Mouse (Mus musculus) hindbrain, postnatal 0 days (tissue): Measurements from ENCODE around the gene Jade1. TPM values are rescaled to one million over a fixed set of nuclear protein-coding genes. Genes with fewer than 3 reads are reported as not detected.

Experiments used
- ATAC-seq: fragments of 200-750 bp; cut with Nextera tagmentation; 2 replicates; pipeline ENCODE4 v1.8.0; 2017; ENCODE audit warnings: mild to moderate bottlenecking, moderate TSS enrichment, moderate library complexity
- DNase-seq: peaks from one replicate; pipeline ENCODE4 v3.0.0-alpha.2; 2015; ENCODE audit warnings: low spot score
- H3K27ac ChIP-seq: fragments of 300-500 bp; sonication (generic); 2 replicates; pipeline ENCODE4 v1.5.1; 2014; ENCODE audit warnings: mild to moderate bottlenecking
- H3K27me3 ChIP-seq: fragments of 300-500 bp; sonication (generic); 2 replicates; pipeline ENCODE4 v1.6.1; 2014; ENCODE audit warnings: low read length, mixed read lengths; ENCODE audit not compliant: insufficient read depth
- H3K36me3 ChIP-seq: fragments of 300-500 bp; sonication (generic); 2 replicates; pipeline ENCODE4 v1.6.1; 2014; ENCODE audit warnings: low read length, mixed read lengths; ENCODE audit not compliant: insufficient read depth
- H3K4me1 ChIP-seq: fragments of 300-500 bp; sonication (generic); 2 replicates; pipeline ENCODE4 v1.6.1; 2014; ENCODE audit warnings: antibody characterized with exemption, low read length, mixed read lengths; ENCODE audit not compliant: insufficient read depth
- H3K4me2 ChIP-seq: fragments of 300-500 bp; sonication (generic); 2 replicates; pipeline ENCODE4 v1.6.1; 2014; ENCODE audit warnings: low read depth, mild to moderate bottlenecking, low read length, moderate library complexity, mixed read lengths
- H3K4me3 ChIP-seq: fragments of 300-500 bp; sonication (generic); 2 replicates; pipeline ENCODE4 v1.5.1; 2014; ENCODE audit warnings: low read length
- H3K9ac ChIP-seq: fragments of 300-500 bp; sonication (generic); replicated peaks from 2 replicates; pipeline ENCODE4 v1.6.1; 2014; ENCODE audit warnings: mild to moderate bottlenecking, low read length, moderate library complexity, mixed read lengths
- H3K9me3 ChIP-seq: fragments of 300-500 bp; sonication (generic); 2 replicates; pipeline ENCODE4 v1.6.1; 2016; ENCODE audit warnings: low read length, mixed read lengths
- CTCF ChIP-seq: IDR thresholded peaks from 2 replicates; pipeline ENCODE4 v1.5.1; 2016; ENCODE audit warnings: antibody characterized with exemption, control low read depth, low read depth
- WGBS: fragments of 180-500 bp; shearing (Covaris S2); extraction: QIAGEN DNeasy Blood & Tissue Kit; methylation state at CpG from one replicate; pipeline ENCODE4 v1.1.7; 2014; 5-methylcytosine and 5-hydroxymethylcytosine counted together
- polyA plus RNA-seq: library from polyadenylated mRNA; unstranded; fragments of >200 nt; fragmentation: Nextera tagmentation; extraction: Ambion mirVana; gene quantifications from 2 replicates; pipeline ENCODE4 v1.2.1, GENCODE M21; 2015
- total RNA-seq: library from RNA; depleted of rRNA; stranded (reverse); fragments of >200 nt; gene quantifications from 2 replicates; pipeline ENCODE4 v1.2.3, GENCODE M21; 2014

The Jade1 gene
- total and polyA plus RNA-seq, 2 experiments from 2014 or later: 18.0 to 33.4 TPM

GRCm38 (mm10) chr3:41563997-41564396 lies 8.5 kb downstream of the Jade1 start:
- no peaks in the 10 kb centered on the region for H3K27me3 ChIP-seq
- H3K4me1 ChIP-seq: no peaks in the 10 kb centered on the region
- 0% methylated on average over 7 of the region's 7 CpGs for WGBS
- H3K36me3 ChIP-seq: no peaks in the 10 kb centered on the region
- H3K9ac ChIP-seq: peak overlapping the region; percentile 85
- H3K27ac ChIP-seq: peak overlapping the region; percentile 93
- peak overlapping the region; percentile 91 for H3K4me2 ChIP-seq
- H3K9me3 ChIP-seq: no peaks in the 10 kb centered on the region
- DNase-seq: peak; percentile 23
- H3K4me3 ChIP-seq: peak overlapping the region; percentile 84
- ATAC-seq: no peak
- TF ChIP-seq CTCF: no peak

- Histone ChIP-seq H3K27ac (peak overlapping the region; percentile 93), H3K4me1 (no peaks in the 10 kb centered on the region)
- peak; percentile 32 for TF ChIP-seq CTCF
Measured at GRCm38 (mm10) chr3:41564471-41565213, 9.1 kb downstream of the Jade1 start.

GRCm38 (mm10) chr3:41565410-41565823 lies 9.9 kb downstream of the Jade1 start:
- peak overlapping the region; percentile 91 for H3K4me2 ChIP-seq
- WGBS: 1% methylated on average over 35 of the region's 61 CpGs
- ATAC-seq: peak; percentile 79

More at GRCm38 (mm10) chr3:41564471-41565213, 9.1 kb downstream of the Jade1 start:
- WGBS: under 1% methylated on average over 46 of the region's 60 CpGs
- H3K27me3 ChIP-seq: no peaks in the 10 kb centered on the region
- peak overlapping the region; percentile 91 for H3K4me2 ChIP-seq
- H3K9ac ChIP-seq: peak overlapping the region; percentile 85
- DNase-seq (peak; percentile 76), ATAC-seq (peak; percentile 50)
- no peaks in the 10 kb centered on the region for H3K9me3 ChIP-seq
- peak overlapping the region; percentile 84 for H3K4me3 ChIP-seq
- no peaks in the 10 kb centered on the region for H3K36me3 ChIP-seq

GRCm38 (mm10) chr3:41565955-41566354 lies 10.4 kb downstream of the Jade1 start:
- TF ChIP-seq CTCF: peak; percentile 62
- peak; percentile 55 for ATAC-seq
- H3K27ac ChIP-seq: peak overlapping the region; percentile 93
- peak overlapping the region; percentile 85 for H3K9ac ChIP-seq
- peak overlapping the region; percentile 84 for H3K4me3 ChIP-seq
- peak overlapping the region; percentile 91 for H3K4me2 ChIP-seq
- WGBS: under 1% methylated on average over 24 of the region's 26 CpGs
- no peaks in the 10 kb centered on the region for H3K9me3 ChIP-seq
- no peaks in the 10 kb centered on the region for H3K4me1 ChIP-seq
- no peaks in the 10 kb centered on the region for H3K27me3 ChIP-seq
- H3K36me3 ChIP-seq: no peaks in the 10 kb centered on the region
- DNase-seq: peak; percentile 92

More at GRCm38 (mm10) chr3:41565410-41565823, 9.9 kb downstream of the Jade1 start:
- H3K9ac ChIP-seq: peak overlapping the region; percentile 85
- H3K27me3 ChIP-seq: no peaks in the 10 kb centered on the region
- no peak for TF ChIP-seq CTCF
- H3K4me3 ChIP-seq: peak overlapping the region; percentile 84
- no peaks in the 10 kb centered on the region for H3K36me3 ChIP-seq
- H3K9me3 ChIP-seq: no peaks in the 10 kb centered on the region
- H3K4me1 ChIP-seq: no peaks in the 10 kb centered on the region
- peak; percentile 87 for DNase-seq
- H3K27ac ChIP-seq: peak overlapping the region; percentile 93

- DNase-seq (no peak), ATAC-seq (no peak)
- H3K4me2 ChIP-seq: no peak overlapping the region
- H3K27ac ChIP-seq: no peak overlapping the region
- no peaks in the 10 kb centered on the region for H3K4me1 ChIP-seq
- no peak overlapping the region for H3K9ac ChIP-seq
- H3K4me3 ChIP-seq: no peak overlapping the region
- WGBS: 83% methylated on average over 5 of the region's 5 CpGs
- no peaks in the 10 kb centered on the region for H3K27me3 ChIP-seq
- H3K36me3 ChIP-seq: no peaks in the 10 kb centered on the region
- no peak for TF ChIP-seq CTCF
- no peaks in the 10 kb centered on the region for H3K9me3 ChIP-seq
Measured at GRCm38 (mm10) chr3:41569943-41570342, 14.4 kb downstream of the Jade1 start.

GRCm38 (mm10) chr3:41572131-41572530 lies 16.6 kb downstream of the Jade1 start:
- DNase-seq (no peak), ATAC-seq (no peak)
- no peak overlapping the region for H3K4me3 ChIP-seq
- H3K4me1 ChIP-seq: no peaks in the 10 kb centered on the region
- no peak overlapping the region for H3K9ac ChIP-seq
- WGBS: 76% methylated on average over 4 of the region's 4 CpGs
- no peaks in the 10 kb centered on the region for H3K27me3 ChIP-seq
- no peak overlapping the region for H3K27ac ChIP-seq
- H3K9me3 ChIP-seq: no peaks in the 10 kb centered on the region
- H3K4me2 ChIP-seq: no peak overlapping the region
- no peak for TF ChIP-seq CTCF
- no peaks in the 10 kb centered on the region for H3K36me3 ChIP-seq

GRCm38 (mm10) chr3:41572968-41573367 lies 17.4 kb downstream of the Jade1 start:
- H3K4me3 ChIP-seq: no peak overlapping the region
- no peaks in the 10 kb centered on the region for H3K9me3 ChIP-seq
- H3K4me1 ChIP-seq: no peaks in the 10 kb centered on the region
- no peak for DNase-seq
- no peaks in the 10 kb centered on the region for H3K36me3 ChIP-seq
- no peak for ATAC-seq
- TF ChIP-seq CTCF: no peak
- no peak overlapping the region for H3K9ac ChIP-seq
- WGBS: 91% methylated on average over 11 of the region's 11 CpGs
- no peaks in the 10 kb centered on the region for H3K27me3 ChIP-seq
- H3K4me2 ChIP-seq: no peak overlapping the region
- no peak overlapping the region for H3K27ac ChIP-seq
